Mouse (Mus musculus) hematopoietic multipotent progenitor cell, adult 10-12 weeks (in vitro differentiated cells): Measurements from ENCODE around the gene S100a11. TPM values are rescaled to one million over a fixed set of nuclear protein-coding genes. Genes with fewer than 3 reads are reported as not detected.

ENCODE experiments used
- polyA plus RNA-seq: library from polyadenylated mRNA; stranded (reverse); fragments of >175 nt; gene quantifications from 2 replicates; pipeline ENCODE4 v1.2.3, GENCODE M21; 2012; ENCODE audit warnings: low replicate concordance

S100a11 gene
- 96.4 and 129 TPM in 2 replicates for polyA plus RNA-seq

DNA sequence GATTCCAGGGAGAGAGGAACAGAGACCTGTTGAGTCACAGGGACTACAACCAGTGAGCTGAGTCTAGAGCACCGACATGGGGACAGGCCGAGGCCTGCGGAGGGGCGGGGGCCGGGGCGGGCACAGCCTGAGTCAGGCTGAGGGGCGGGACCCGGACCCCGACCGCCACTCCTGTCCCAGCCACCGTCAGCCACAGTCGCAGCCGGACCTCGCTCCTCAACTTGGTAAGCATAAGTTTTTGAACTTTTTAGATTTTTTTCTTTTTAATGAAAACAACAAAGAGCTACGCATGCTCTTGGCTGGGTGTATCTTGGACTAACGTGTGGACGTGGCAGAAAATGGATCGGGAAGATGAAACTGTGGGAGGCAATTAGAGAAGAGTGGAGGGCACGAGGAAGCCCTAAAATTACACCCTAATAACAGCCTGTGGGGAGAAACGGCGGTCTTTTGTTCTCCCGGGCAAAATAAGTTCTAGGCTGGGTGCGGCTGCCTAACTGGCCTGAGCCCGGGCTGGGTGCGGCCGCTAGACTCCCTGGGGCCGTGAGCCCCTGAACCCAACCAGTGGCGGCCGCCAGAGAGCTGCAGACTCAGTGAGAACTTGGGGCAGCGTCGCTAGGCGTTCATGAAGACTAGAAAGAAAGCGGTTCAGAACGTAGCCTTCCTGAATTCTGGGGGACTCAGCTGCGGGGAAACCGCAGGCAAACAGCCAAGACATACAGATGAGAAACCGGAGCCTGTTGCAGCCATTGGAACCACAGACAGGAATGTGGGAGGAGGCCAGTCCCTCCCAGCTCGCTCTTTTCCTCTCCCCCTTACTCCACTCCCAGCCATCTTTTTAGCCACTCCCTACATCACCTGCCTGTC is at the start of gene S100a11:
TSS of gene S100a11 (plus strand) at position 159 of the 864 bp plus-strand sequence.

DNA sequence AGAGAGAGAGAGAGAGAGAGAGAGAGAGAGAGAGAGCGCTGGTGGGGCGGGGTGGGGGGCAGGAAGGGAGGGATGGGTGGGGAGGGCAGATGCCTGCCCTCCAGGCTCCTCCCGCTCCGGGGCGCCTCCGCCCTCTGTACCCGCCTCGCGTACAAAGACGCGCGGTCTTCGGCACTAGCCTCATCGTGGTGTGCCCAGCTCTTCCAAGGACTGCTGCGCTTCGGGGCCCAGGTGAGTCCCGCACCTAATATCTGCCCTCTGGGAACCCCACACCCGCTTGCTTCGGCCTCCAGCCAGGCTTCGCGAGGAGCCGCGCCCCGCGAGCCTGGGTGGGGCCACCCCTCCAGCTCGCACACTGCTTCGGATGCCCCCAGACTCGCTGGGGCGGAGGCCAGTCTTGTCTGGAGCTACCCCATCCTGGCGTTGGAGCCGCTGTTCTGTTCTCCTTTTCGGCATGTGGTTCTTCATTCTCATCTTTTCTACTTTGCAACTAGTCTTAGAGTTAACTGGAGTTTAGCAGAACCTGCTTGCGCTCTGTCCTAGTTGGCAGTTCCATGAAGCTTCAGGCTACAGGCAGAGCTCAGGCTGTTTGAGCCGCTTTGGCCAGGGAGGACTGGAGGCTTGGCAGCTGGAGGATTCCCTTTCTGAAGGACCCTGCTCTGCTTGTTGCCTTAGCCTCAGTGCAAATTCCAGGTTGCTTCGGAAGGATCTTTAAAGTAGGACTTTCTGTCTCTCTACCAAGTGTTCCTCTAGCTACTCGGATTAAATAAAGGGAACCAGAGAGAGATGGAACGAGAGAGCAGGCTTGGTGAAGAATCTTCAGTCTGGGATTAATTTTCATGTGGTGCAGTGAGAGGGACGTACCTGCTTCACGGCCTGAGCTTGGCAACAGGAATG is 34.9 kb downstream of the S100a11 start, which contains the start of gene S100a10:
TSS of gene S100a10 (plus strand) at position 100 of the 897 bp plus-strand sequence.

Other genes starting within 250 kb of the S100a11 start
- gene Flg, start 247.0 kb upstream of the S100a11 start, polyA plus RNA-seq: 0.16 TPM in 1 of 2 replicates, not detected in the other
- not detected in 2 replicates for gene Hrnr, start 200.7 kb upstream of the S100a11 start, polyA plus RNA-seq
- not detected in 2 replicates for gene Rptn, start 126.8 kb upstream of the S100a11 start, polyA plus RNA-seq
- gene Tchh, start 78.2 kb upstream of the S100a11 start, polyA plus RNA-seq: 0.15 and 0.62 TPM in 2 replicates
- gene Tchhl1, start 51.7 kb upstream of the S100a11 start, polyA plus RNA-seq: not detected in 2 replicates
- gene S100a10, start 34.6 kb downstream of the S100a11 start, polyA plus RNA-seq: 33.6 and 230 TPM in 2 replicates
- not detected in 2 replicates for gene Tdpoz2, start 132.2 kb downstream of the S100a11 start, polyA plus RNA-seq
- not detected in 2 replicates for gene Tdpoz1, start 155.8 kb downstream of the S100a11 start, polyA plus RNA-seq
- not detected in 2 replicates for gene Gm37596, start 172.6 kb downstream of the S100a11 start, polyA plus RNA-seq